Mouse (Mus musculus) gastrocnemius, adult 2 months (tissue): ENCODE data around the gene Gtf2f2. TPM values are rescaled to one million over a fixed set of nuclear protein-coding genes. Genes with fewer than 3 reads are reported as not detected.

ENCODE experiments used
- DNase-seq: peaks from one replicate; pipeline ENCODE4 v3.0.0; 2022
- H3K27ac ChIP-seq: fragments of 200-600 bp; 2 replicates; pipeline ENCODE4 v1.8.1; 2022; ENCODE audit warnings: mild to moderate bottlenecking
- H3K4me3 ChIP-seq: fragments of 200-600 bp; 2 replicates; pipeline ENCODE4 v1.8.1; 2022; ENCODE audit warnings: mild to moderate bottlenecking, moderate library complexity
- CTCF ChIP-seq: fragments of 200-600 bp; IDR thresholded peaks from 2 replicates; pipeline ENCODE4 v1.8.1; 2022; ENCODE audit warnings: antibody characterized with exemption, mild to moderate bottlenecking, moderate library complexity
- intact Hi-C: fragments of 180-260 bp; cut with DNase I; formaldehyde crosslinking; loops from one replicate; pipeline ENCODE4 v1.15.1; 2025
- long read RNA-seq, 2 experiments: library from polyadenylated mRNA; stranded (forward); transcript quantifications; one replicate each; pipeline ENCODE4 v2.0.0; 2021
- total RNA-seq, 2 experiments: library from RNA; stranded (reverse); gene quantifications; 2 replicates each; pipeline ENCODE4 v1.2.3; 2021

The Gtf2f2 gene
- 10 to 100 TPM; 11.2 to 14.8 TPM for total RNA-seq
- long read RNA-seq, experiment 1, transcript Gtf2f2-201 (8 exons, 1,467 nt), result major isoform, 5 of 10 reads
- long read RNA-seq, experiment 1, partial matches to known transcripts, result 3 of 10 reads
- long read RNA-seq, experiment 1, other reads (novel, unspliced or antisense), result 2 of 10 reads
- long read RNA-seq, experiment 2, transcript Gtf2f2-201 (8 exons, 1,467 nt), result major isoform, 11 of 15 reads
- long read RNA-seq, experiment 2, partial matches to known transcripts, result 0 of 15 reads
- long read RNA-seq, experiment 2, other reads (novel, unspliced or antisense), result 4 of 15 reads

- no peak for TF ChIP-seq CTCF
- H3K4me3 ChIP-seq, result peak within 1 kb of the TSS; percentile 84
- intact Hi-C loops, result no loop called here
- H3K27ac ChIP-seq, result peak within 1 kb of the TSS; percentile 91
- peak; percentile 94 for DNase-seq
Measured at GRCm38 (mm10) chr14:76010102-76011061, at the start of gene Gtf2f2. Gene Gtf2f2, minus strand, starts transcription at chr14:76010865.

DNA sequence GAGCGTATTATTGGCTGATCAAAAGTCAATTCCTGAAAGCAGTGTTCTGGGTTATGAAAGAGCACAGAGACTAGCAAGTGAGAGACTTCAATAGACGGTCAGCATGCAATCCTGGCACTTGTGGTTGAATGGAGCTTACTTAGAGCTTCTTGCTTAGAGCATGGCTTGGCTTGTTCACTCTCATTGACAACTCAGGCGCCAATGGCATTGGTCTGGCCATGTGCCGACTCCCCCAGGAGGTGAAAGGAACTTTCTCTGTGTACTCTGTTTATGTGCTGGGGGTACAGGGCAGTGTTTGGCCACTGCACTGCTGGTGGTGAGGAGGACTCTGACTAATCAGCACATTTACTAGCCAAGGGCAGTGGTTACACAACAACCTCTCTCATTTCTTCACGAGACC, 48.8 kb upstream of the Gtf2f2 start:
- no peak overlapping the region for H3K4me3 ChIP-seq
- TF ChIP-seq CTCF, result no peak
- no peak for DNase-seq
- intact Hi-C loops, result no loop called here
- no peak overlapping the region for H3K27ac ChIP-seq

DNA sequence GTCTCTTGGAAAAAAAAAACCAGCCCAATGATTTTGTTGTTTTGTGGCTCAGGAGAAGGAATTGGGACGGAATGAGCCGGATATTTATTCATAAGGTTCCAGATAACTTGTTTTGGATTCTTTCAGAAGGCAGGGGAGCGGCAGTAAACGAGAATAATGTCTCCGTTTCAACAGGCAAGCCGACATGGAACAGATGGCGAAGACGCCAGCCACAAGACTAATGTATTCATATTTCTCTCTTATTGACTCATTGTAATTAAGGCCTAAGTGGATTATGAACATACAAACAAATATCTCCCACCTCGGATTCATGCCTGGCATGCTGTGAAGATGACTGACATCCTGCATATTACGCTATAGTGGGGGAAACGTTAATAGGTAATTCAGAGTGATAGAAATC, 43.1 kb upstream of the Gtf2f2 start:
- no peak for TF ChIP-seq CTCF

DNA sequence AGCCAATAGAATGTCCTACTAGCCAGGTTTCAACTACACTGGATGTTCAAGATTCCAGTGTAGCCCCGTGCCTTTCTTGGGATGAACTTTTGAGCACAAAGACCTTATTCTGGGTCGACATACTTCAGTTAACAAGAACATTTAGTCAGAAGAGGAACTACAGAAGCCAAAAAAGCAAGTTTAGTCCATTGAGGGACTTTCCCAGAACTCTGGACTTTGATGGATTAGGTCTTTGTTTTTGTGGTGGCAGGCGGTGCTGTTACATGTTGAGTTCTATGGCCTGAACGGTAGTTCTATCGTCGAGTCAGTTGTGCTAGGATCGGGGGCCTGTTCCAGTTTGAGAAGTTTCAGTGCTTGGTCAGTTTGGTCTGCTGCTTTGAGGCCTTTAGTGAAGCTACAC, 41.3 kb upstream of the Gtf2f2 start:
- TF ChIP-seq CTCF, result no peak
- no peak overlapping the region for H3K4me3 ChIP-seq
- intact Hi-C loops, result no loop called here
- H3K27ac ChIP-seq, result no peak overlapping the region
- DNase-seq, result no peak

More for the DNA sequence above, 43.1 kb upstream of the Gtf2f2 start:
- intact Hi-C loops, result no loop called here
- no peak overlapping the region for H3K27ac ChIP-seq
- no peak overlapping the region for H3K4me3 ChIP-seq
- no peak for DNase-seq

- no peak for DNase-seq
- Histone ChIP-seq H3K4me3 (no peak overlapping the region), H3K27ac (no peak overlapping the region)
- TF ChIP-seq CTCF, result no peak
- intact Hi-C loops, result no loop called here
Measured at GRCm38 (mm10) chr14:76045767-76046166, 35.1 kb upstream of the Gtf2f2 start.

DNA sequence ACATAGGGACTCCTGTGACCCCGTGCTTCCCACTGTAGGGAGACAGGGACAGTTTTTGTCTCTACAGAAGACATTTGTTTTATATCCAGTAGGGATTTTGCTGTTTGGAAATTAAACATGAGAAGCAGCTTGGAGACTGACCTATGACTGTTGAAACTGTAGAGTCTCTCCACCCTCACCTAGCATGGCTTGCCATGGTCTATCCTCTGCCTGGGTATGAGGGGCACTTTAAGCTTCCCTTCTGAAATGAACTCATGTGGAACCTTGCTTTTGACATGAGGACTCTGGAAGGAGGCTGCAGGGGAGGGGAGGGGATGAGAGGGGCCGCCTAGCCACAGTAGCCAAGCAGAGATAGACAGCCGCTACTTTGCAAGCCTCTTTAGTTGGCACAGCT, 33.5 kb upstream of the Gtf2f2 start:
- intact Hi-C loops, result no loop called here

GRCm38 (mm10) chr14:76043251-76044163, 32.8 kb upstream of the Gtf2f2 start:
- intact Hi-C loops, result no loop called here
- TF ChIP-seq CTCF, result no peak
- DNase-seq, result no peak
- Histone ChIP-seq H3K4me3 (no peak overlapping the region), H3K27ac (no peak overlapping the region)

More for the DNA sequence above, 33.5 kb upstream of the Gtf2f2 start:
- Histone ChIP-seq H3K27ac (no peak overlapping the region), H3K4me3 (no peak overlapping the region)
- no peak for TF ChIP-seq CTCF
- DNase-seq, result no peak

DNA sequence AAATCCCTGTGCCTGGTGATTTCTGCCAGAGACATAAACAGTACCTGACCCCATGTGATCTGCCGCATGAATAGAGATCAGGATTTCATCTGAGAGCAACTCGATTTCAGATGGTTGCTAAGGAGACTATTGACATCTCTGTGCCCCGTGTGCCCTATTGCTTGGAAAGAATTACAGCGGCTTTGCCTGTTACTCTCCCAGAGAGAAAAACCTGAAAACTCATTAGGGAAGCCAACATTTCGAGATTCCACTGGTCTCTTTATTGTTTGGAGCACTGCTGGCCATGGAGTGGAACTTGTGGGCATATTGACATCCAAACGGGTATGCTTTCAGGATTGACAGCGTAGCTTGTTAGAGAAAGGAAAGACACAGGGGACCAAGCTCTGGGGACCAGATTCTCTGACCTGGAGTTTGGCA, 22.6 kb upstream of the Gtf2f2 start:
- TF ChIP-seq CTCF, result no peak
- Histone ChIP-seq H3K4me3 (no peak overlapping the region), H3K27ac (no peak overlapping the region)
- intact Hi-C loops, result no loop called here
- DNase-seq, result no peak

DNA sequence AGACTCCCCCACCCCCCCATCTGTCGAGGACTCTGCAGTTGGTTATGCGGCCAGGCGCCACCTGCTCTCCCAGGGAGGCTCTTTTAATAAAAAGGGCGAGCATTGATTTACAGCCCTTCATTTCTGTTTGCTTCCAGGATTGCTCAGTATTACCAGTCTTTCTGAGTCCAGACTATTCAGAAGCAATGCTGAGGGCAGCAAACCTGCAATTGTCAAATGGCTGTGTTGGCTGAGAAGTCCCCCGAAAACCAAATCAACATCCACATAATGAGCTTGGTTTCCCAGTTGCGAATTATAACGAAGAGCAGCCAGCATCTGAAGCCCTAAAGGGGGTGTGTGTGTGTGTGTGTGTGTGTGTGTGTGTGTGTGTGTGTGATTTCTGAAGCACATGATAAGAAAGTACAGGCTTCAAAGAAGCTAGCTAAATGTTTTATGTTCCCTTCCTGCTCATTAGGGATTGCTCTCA, 22.0 kb upstream of the Gtf2f2 start:
- intact Hi-C loops, result no loop called here
- no peak overlapping the region for H3K27ac ChIP-seq
- no peak for TF ChIP-seq CTCF

GRCm38 (mm10) chr14:76031117-76031842, 20.6 kb upstream of the Gtf2f2 start:
- intact Hi-C loops, result no loop called here
- DNase-seq, result peak; percentile 43
- no peak for TF ChIP-seq CTCF

More for the DNA sequence above, 22.0 kb upstream of the Gtf2f2 start:
- H3K4me3 ChIP-seq, result no peak overlapping the region
- no peak for DNase-seq

DNA sequence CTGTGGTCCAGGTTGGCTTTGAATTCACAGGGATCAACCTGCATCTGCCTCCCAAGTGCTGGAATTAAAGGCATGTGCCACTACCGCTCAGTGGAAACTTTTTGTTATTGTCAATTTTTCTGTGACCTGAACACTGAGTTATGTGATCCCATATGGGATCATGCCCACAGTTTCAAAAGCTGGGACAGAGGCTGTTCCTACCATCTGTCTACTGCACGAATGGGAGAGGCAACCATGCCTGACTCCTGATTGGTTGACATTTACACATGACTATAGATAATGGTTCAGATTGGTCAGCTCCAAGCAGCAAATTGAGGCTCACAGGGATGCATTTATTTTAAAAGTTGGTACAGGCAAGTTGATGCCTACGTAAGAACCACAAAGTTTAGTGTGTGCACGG, 14.0 kb upstream of the Gtf2f2 start:
- intact Hi-C loops, result no loop called here
- no peak for DNase-seq
- Histone ChIP-seq H3K4me3 (no peak overlapping the region), H3K27ac (no peak overlapping the region)
- TF ChIP-seq CTCF, result no peak

More at GRCm38 (mm10) chr14:76031117-76031842, 20.6 kb upstream of the Gtf2f2 start:
- Histone ChIP-seq H3K27ac (no peak overlapping the region), H3K4me3 (peak overlapping the region; percentile 13)
